Mouse (Mus musculus) left cerebral cortex, adult 2 months (tissue): ENCODE data around the gene Vmn1r55. TPM values are rescaled to one million over a fixed set of nuclear protein-coding genes. Genes with fewer than 3 reads are reported as not detected.
A peak's percentile ranks its signal among the peaks of the same experiment; 100 is the strongest.
"Not testable (repeated sequence)": the region's sequence is repeated elsewhere in the genome, so short reads cannot be mapped to it uniquely, and the experiment has no call there.

Experiments
- DNase-seq, 2 experiments: peaks; one replicate each; pipeline ENCODE4 v3.0.0; 2021 to 2022; ENCODE audit warnings: low spot score in 2 of 2, mixed read lengths in 1 of 2; ENCODE audit errors: extremely low spot score in 1 of 2
- H3K27ac ChIP-seq: fragments of 200-600 bp; 2 replicates; pipeline ENCODE4 v1.8.1; 2022
- H3K4me3 ChIP-seq: fragments of 200-600 bp; 2 replicates; pipeline ENCODE4 v1.8.1; 2022
- CTCF ChIP-seq: fragments of 200-600 bp; IDR thresholded peaks from 2 replicates; pipeline ENCODE4 v1.8.1; 2022; ENCODE audit warnings: antibody characterized with exemption, mild to moderate bottlenecking, moderate library complexity
- intact Hi-C: fragments of 180-260 bp; cut with DNase I; formaldehyde crosslinking; loops from one replicate; pipeline ENCODE4 v1.15.1; 2025
- long read RNA-seq, 2 experiments: library from polyadenylated mRNA; stranded (forward); transcript quantifications; one replicate each; pipeline ENCODE4 v2.0.0; 2021; ENCODE audit warnings: borderline mapping rate in 2 of 2
- total RNA-seq, 2 experiments: library from RNA; stranded (reverse); gene quantifications; 2 replicates each; pipeline ENCODE4 v1.2.3; 2021

The Vmn1r55 gene
- not detected for total RNA-seq
- long read RNA-seq, experiment 1: 0 reads
- long read RNA-seq, experiment 2: 0 reads

DNA sequence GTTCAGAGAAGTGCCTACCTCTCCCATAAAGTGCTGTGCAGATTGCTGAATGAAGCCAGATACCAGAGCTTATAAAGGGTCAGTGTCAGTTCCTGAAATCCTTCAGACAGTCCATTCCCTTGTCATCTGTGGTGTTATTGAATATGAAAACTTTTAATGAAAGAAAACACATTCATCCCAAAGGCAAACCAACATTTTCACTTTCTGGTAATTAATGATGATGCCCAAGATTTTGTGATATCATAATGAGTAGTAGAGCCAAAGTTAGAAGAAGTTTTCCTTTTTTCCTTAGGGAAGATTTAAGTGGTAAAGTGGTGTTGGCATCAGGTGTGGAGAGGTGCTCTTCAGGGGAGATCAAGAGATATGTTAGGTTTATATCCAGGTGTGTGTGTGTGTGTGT lies at the start of gene Vmn1r55:
Gene Vmn1r55 (minus strand): TSS at position 101 of the 400 bp plus-strand sequence.
- H3K27ac ChIP-seq, intact Hi-C loops, DNase-seq, H3K4me3 ChIP-seq: not testable (repeated sequence)

DNA sequence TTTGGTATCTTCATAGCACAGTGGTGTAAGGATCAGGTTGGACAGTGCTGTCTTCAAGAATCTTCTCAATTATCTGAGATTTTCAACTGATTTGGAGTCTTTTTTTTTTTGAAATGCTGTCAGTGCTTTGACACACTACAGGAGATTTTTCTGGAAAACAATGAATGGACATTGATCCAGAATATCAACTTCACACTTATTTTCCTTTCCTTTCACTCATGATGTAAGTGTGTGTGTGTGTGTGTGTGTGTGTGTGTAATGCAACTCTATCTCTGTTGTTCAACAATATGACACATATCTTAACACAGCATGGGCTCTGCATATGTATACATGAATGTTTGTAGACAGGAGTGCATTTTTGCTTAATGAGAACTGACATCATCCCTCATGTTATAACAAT lies 47.2 kb upstream of the Vmn1r55 start, which contains the start of gene Vmn1r56:
Gene Vmn1r56 (minus strand): TSS at position 101 of the 400 bp plus-strand sequence.
- DNase-seq, H3K27ac ChIP-seq, H3K4me3 ChIP-seq, intact Hi-C loops: not testable (repeated sequence)

DNA sequence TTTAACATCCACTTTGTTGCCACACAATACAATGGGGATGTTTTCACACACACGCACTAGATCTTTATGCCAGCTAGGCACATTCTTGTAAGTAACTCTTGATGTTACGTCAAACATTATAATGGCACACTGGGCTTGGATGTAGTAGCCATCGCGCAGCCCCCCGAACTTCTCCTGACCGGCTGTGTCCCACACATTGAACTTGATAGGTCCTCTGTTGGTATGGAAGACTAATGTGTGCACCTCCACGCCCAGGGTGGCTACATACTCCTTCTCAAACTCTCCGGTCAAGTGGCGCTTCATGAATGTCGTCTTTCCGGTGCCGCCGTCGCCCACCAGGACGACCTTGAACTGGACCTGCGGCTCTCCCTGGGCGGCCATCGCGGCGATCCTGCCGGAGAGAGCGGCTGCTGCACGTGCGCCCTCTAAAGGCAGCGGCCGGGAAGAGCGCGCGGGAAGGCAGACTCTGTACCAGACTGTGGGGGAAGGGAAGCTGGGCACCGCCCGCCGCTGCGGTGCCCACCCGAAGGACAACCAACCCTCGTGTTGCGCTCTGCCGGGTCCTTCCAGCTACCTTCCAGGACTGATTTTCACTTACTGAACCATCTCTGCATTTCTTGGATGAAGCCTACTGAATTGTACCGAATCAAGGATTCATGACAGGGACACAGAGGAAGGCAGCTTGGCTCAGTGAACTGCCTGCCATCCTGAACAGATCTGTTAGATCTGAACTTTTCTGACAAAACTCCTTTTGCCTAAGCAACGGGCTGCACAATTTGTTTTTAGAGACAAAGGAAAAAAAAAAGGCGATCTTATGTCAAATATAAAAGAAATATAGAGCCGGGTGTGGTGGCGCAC lies 23.7 kb downstream of the Vmn1r55 start, which contains the start of gene Rasl2-9:
Gene Rasl2-9 (minus strand): TSS at position 402 of the 858 bp plus-strand sequence.
- intact Hi-C loops: no loop called here
- Histone ChIP-seq H3K4me3 (peak within 1 kb of the TSS; percentile 53), H3K27ac (peak within 1 kb of the TSS; percentile 17; the same call in 1 of the 2 replicates)
- peak; percentile 95 for TF ChIP-seq CTCF
- DNase-seq: peak; percentile 79 to 87

DNA sequence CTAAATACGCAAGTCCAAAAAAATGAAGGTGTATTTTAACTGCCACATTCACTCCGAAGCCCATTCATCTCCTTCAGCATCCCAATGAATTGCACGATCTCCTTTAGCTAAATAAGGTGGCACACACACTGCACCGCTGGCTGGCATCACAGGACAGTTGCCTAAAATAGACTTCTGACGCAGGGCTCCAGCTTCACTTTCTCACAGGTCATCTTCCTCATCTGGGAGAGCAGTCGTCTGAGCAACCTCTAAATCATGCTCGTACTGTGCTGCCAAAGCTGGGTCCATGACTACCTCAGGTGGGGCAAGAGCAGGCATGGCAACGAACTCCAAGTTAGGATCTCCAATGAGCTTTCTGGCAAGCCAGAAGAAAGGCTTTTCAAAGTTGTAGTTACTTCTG lies 24.4 kb downstream of the Vmn1r55 start:
- intact Hi-C loops: no loop called here
- Histone ChIP-seq H3K4me3 (no peak overlapping the region; the same call in 1 of the 2 replicates), H3K27ac (no peak overlapping the region)
- TF ChIP-seq CTCF: no peak
- DNase-seq: no peak

DNA sequence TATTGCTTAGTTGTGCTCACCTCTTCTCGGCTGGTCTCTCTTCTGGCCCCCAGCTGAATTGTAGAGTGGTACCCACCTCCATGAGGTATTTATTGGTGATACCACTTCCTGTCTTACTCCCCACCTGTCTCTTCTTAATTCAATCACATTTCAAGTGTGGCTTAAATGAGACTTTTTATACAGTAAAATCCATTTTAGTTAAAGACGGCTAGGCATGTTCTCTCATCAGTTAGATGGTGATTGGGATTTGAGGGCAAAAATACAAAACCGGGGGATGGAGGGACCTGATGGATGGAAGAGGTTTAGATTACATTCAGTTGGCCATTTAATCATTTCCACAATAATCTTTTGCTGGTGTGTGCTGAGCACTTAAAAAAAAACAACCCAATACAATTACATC lies 32.6 kb downstream of the Vmn1r55 start, which contains the start of gene Rfpl4:
Gene Rfpl4 (minus strand): TSS at position 101 of the 400 bp plus-strand sequence.
- DNase-seq: no peak
- Histone ChIP-seq H3K27ac (no peak within 1 kb of the TSS), H3K4me3 (no peak within 1 kb of the TSS)
- intact Hi-C loops: no loop called here
- TF ChIP-seq CTCF: no peak

DNA sequence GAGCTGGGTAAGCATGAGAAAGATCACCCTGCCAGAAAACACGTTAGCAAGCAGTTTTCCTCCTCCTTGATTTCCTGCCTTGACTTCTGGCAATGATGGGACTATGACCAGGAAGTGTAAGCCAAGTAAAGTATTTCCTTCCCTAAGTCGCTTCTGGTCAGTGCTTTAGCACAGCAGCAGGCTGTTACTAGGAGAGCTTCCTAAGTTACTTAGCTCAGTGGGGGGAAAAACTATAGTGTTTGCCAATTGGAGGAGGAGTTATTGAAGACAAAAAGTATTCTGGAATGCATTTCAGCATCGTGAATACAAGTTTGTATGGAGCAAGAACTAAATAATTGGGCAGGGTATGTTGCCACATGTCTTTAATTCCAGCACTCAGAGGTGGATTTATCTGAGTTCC lies 36.8 kb downstream of the Vmn1r55 start:
- no peak for TF ChIP-seq CTCF
- Histone ChIP-seq H3K4me3 (no peak overlapping the region), H3K27ac (no peak overlapping the region)
- no peak for DNase-seq
- intact Hi-C loops: no loop called here

DNA sequence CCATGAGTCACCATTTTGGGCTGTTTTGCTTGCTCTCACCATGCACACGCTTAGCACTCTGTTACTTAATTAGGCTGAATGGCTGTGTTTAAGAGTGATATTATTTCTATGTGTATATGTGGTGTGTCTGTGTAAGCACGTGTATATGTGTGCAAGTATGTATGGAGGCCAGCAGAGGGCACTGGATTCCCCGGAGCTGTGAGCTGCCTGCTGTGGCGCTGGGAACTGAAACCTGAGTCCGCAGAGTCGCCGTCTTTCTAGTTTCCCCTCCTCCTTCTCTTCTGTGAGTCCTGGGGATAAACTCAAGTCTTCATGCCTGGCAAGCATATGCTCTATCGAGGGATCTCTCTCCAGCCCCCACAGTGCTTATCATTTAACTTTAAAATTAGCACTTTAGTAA lies 40.2 kb downstream of the Vmn1r55 start:
- no peak for TF ChIP-seq CTCF
- intact Hi-C loops: no loop called here
- no peak overlapping the region for H3K27ac ChIP-seq
- no peak for DNase-seq
- H3K4me3 ChIP-seq: no peak overlapping the region

DNA sequence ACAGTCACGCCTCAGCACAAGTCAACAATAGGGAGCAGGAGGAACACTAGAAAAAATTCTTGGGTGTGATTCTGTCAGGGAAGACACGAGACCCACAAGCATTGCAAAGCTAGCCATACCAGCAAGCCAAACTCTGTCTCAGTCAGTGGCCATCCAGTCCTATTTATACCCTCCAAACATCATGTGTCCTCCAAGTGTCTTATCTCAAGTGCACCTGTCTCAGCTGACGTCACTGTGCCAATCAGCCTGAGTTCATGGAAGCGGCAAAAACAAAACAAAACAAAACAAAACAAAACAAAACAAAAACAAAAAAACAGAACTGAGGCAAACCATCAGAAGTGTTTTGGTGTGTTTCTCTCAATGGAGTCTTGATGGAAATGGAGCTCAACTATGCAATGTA lies 41.2 kb downstream of the Vmn1r55 start:
- H3K27ac ChIP-seq: no peak overlapping the region
- no peak for DNase-seq
- no peak overlapping the region for H3K4me3 ChIP-seq
- TF ChIP-seq CTCF: no peak
- intact Hi-C loops: no loop called here

DNA sequence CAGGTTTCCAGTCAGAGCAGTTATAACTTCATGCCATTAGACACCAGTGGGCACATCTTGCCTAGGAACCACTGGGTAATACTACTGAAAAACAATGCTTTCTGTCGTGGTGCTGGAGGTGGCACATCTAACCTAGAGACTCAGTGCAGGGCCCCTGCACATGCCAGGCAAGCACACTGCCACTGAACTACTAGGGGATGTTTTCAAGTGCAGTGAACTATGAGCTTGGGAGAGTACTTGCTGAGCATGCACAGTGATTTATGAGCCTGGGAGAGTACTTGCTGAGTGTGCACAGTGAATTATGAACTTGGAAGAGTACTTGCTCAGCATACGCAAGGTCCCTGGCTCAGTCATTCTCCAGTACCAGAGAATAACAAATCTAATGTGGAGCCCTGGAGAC lies 46.9 kb downstream of the Vmn1r55 start:
- H3K4me3 ChIP-seq: no peak overlapping the region
- no peak for DNase-seq
- no peak overlapping the region for H3K27ac ChIP-seq
- TF ChIP-seq CTCF: no peak
- intact Hi-C loops: no loop called here

DNA sequence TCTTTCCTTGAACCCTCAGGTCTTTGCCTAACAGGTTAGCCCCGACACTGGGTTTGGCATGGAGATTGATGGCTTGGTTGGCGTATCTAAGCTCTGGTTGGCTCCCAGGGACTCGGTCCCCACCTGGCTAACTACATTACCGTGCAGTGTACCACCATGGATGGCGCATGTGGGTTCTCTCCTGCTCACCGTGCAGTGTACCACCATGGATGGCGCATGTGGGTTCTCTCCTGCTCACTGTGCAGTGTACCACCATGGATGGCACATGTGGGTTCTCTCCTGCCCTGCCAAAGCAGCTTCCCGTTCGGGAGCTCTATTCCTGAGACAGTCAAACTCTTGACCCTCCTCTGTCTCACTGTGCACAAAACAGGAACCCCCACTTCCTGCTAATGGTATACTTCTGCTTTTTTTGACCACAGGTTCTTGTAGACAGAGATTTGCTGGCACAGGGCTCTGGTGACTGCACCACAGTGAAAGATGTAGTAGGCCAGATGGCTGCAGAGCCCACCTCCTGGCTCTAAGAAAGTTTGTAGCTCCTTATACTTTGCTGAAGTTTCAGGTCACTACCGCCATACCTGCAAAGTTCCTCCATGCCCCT lies 48.3 kb downstream of the Vmn1r55 start:
- intact Hi-C loops: no loop called here
- DNase-seq: no peak
- no peak overlapping the region for H3K4me3 ChIP-seq
- no peak for TF ChIP-seq CTCF
- no peak overlapping the region for H3K27ac ChIP-seq

DNA sequence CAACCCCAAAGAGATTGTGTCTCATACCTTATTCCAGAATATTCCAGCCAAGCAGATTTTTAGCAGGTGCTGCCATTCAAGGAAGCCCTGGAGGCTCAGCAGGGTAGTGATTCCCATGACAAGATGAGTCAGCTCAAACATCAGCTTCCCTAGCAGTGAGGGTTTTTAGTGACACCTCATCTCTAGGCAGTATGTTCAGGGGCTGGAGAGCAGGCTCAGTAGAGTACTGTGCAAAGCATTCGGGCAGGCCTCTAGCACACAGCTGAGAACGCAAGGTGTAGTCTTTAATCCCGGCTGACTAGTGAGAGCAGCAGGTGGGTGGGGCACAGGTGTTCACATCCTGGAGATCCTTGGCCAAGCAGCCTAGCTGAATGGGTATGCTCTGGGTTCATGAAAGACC lies 49.7 kb downstream of the Vmn1r55 start:
- Histone ChIP-seq H3K27ac (no peak overlapping the region), H3K4me3 (no peak overlapping the region)
- DNase-seq: no peak
- TF ChIP-seq CTCF: no peak; the same call in 1 of the 2 replicates
- intact Hi-C loops: no loop called here

DNA sequence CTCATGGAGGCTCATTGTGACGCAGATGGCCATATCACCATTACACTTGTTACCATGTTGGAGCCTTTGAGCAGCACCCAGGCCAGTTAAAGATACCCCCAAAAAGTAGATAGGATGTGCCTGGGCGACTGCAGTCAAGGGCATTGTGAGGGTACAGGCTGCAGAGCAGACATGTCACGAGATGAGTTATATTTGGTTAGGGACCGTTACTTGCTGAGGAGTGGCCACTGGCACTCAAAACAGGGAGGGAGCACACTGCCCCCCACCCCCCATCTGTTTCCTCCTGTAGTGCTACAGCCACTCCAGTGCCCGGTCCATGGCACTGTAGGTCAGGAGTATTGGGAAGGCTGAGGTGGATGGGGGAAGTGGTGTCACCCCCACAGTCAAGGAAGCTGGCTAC lies 50.7 kb downstream of the Vmn1r55 start:
- no peak for DNase-seq
- intact Hi-C loops: no loop called here
- no peak for TF ChIP-seq CTCF
- H3K4me3 ChIP-seq: no peak overlapping the region
- no peak overlapping the region for H3K27ac ChIP-seq
